Mouse (Mus musculus) liver, adult (tissue): Measurements from ENCODE around the gene Vps53.
A peak's percentile ranks its signal among the peaks of the same experiment; 100 is the strongest.

Experiments
- GATA4 ChIP-seq: IDR thresholded peaks from 2 replicates; pipeline ENCODE4 v1.6.1; 2014; ENCODE audit warnings: mild to moderate bottlenecking, low read length; ENCODE audit not compliant: insufficient replicate concordance

The Vps53 gene

DNA sequence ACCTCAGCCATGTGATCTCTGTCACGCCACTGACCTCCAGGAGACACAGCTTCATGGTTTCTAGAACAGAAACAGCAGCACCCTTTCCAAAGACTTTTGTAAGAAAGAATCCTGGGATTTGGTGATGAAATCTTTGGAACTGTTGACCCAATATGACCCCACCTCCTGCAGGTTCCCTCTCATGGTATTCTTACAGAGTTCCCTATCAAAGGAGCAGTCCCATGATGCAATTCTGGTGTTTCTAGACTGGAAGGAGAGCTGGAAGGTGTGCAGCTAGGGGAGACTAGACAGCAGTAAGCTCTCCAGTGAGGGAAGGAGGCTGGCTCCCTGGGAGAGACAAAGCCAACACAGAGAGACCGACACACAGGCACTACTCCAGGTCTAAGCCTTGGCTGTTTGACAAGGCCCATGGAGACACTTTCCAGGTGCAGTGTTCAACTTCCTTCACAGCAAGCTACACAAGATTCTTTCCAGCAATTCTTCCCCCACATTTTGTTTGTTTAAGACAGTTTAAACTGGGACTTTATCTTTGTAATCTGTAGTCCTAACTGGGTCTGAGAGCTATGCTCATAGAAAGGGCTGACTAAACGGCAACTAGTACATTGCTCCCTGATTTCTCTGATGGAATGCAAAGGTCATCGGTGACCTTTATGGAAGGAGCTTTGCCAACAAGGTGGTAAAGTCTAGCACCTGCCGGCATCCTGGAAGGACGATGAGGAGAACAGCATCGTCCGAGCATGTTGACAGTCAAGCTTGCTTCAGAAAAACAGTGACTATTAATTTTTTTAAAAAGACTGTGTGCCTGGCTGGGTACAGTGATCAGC lies 33.0 kb downstream of the Vps53 start:
- TF ChIP-seq GATA4, result no peak

DNA sequence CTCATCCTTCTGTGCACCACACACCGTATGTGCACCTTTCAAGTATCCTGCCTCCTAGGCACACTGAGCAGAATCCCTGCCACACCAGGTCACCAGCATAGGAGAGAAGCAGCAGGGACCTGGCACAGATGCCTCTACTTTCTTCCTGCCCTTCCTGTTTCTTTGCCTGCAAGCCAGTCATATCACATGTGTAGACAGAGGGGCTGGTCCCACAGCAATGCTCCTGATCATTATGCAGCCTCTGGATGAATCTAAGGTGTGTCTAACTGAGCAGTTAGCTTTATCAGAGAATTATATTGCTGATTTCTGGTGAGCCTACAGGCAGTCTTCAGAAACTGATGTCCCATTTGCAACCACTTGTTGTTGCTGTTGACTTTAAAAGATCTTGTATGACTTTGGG lies 34.3 kb downstream of the Vps53 start:
- no peak for TF ChIP-seq GATA4

DNA sequence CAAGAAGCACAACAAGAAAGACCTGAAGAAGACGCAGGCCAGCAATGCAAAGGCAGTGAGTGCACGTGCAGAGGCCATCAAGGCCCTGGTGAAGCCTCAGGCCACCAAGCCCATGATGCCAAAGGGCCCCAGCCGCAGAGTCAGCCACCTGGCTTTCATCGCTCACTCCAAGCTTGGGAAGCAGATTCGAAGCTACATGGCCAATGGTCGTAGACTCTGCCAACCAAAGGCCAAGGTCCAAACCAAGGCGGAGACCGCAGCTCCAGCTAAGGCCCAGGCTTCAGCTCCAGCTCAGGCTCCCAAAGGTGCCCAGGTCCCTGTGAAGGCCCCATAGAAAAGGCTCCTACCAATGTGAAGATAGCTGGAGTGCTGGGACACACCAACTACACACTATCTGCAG lies 35.1 kb downstream of the Vps53 start:
- no peak for TF ChIP-seq GATA4

DNA sequence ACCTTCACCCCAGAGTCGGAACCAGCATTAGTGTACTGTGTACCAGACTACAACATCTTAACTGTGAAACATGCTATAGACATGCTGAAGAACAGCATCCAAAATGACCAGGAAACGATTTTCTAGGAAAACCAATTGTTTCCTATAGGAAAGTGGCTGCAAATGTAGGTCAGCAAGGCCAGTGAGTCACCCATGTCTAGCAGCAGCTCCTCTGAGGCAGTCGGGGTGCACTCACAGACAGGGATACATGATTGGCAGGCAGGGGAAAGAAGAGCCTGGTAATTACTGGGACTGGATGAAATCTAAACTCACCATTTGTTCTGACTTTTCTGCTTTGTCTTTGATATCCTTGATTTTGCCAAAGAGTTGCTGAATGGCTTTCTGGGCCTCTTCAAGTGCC lies 41.5 kb downstream of the Vps53 start:
- TF ChIP-seq GATA4, result no peak

DNA sequence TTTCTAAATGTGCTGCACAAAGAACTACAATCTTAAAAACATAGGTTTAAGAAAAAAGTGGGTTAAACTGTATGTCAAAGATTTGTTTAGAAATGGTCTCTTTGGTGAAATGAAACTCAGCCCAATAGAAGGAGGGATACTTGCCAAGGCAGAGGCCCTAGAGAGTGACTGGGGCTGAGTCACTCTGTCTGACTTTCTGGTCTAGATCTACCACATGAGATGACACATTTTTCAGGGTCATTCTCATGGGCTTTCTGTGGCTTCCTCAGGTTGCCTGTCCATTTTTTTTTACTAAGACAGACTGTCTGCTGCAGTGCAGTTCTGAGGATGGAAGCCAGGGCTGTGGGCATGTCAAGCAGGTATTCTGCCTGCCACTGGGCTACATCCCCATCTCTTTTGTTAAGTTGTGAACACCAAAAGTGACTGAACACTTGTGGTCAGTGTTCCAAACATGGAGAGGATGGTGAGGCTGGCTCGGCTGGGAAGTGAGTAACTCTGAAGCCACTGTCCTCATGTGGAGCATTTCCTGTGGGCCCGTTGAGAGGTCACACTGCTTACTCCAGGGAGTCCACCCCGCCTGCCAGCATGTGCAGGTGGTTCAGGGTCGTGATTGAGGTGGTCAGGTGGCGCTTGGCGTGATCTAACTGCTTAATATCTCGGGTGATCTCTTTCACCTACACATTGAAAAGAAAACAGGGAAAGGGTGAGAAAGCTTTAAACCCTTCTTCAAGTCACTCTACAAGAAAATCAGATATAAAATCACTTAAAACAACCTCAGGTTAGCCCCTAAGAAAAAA lies 43.6 kb downstream of the Vps53 start:
- no peak for TF ChIP-seq GATA4

DNA sequence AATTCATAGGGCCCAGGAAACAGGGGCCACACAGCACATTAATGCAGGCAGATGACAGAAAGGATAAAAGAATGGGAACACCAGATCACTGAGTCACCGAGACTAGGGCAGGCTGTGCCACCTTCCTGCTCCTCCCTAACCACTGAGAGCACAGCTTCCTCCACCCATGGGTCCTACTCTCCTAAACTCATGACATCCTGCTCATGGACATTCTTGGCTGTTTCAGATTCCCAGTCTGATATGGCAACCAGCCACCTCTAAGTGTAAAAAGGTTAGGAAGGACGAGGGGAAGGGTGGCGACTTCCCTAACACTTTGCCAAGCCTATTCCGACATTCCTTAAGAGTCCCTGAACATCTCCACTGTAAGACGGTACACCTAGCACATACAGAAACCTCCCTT lies 48.6 kb downstream of the Vps53 start:
- TF ChIP-seq GATA4, result peak; percentile 56; the same call in 1 of the 2 replicates

DNA sequence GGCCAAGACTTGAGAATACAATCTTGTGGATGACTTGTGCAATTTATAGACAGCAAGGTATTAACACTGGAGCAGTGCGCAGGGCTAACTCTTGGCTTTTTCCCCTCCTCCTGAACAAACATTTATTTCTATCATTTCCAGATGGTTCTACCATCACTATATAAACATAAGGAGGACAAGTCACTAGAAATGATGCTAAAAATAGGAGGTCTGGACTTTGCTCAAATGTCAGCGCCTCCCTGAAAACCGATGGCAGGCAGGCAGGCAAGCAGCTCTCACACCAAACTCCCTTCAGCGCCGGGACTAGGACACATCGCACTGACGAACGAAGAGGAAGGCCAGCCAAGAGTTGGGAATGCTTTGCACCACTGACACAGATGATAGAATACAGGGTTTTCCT lies 54.1 kb downstream of the Vps53 start:
- no peak for TF ChIP-seq GATA4

DNA sequence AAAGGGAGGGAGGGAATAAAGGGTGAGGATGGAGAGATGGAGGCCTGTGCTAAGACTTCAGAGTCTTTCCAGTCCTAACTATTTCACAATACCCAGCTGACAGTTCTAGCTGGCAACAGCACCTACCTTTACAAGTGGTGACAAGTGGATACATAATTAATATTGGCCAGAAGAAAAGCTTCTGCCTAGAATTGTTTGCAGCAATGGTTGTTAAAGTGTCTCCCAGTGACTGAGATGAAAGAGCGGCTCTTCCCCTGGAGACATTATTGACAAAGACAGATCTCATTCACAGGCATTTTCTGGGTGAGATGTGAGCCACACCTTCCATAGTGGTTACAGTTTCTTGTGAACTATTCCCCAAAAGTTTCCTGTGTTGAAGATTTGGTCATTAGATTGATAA lies 55.9 kb downstream of the Vps53 start:
- no peak for TF ChIP-seq GATA4

DNA sequence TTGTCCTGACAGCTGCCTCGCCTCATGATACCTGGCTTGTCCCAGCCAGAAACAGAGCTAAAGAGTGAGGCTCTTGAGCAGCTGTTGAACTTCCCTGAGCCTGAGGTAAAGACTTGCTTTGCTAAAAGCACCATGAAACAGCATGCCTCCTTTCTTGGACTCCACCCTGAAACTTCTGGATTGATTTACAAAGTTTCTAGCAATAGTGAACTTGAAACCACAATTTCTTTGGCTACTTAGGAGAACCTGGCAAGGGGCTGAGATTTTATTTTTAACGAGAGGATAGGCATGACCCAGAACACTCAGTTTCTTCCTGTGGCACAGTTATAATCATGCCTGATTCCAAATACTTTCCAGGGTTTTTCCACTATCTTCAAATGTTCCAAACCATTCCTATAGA lies 56.9 kb downstream of the Vps53 start:
- TF ChIP-seq GATA4, result no peak

DNA sequence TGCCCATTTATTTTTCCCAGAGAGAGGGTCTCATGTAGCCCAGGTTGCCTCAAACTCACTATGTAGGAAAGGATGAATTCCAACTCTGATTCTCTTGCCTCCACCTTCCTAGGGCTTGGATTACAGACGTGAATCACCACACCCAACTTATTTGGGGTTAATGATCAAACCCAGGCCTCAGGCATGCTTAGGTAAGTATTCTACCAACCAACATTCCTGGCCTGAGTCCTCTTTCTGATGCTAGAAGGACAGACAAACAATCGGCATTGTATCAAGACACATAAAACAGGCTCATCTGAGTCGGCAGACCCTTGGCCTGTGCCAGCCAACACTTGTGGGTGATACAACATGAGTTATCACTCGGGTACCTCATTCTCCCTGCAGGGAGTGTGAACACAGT lies 58.4 kb downstream of the Vps53 start:
- TF ChIP-seq GATA4, result no peak

DNA sequence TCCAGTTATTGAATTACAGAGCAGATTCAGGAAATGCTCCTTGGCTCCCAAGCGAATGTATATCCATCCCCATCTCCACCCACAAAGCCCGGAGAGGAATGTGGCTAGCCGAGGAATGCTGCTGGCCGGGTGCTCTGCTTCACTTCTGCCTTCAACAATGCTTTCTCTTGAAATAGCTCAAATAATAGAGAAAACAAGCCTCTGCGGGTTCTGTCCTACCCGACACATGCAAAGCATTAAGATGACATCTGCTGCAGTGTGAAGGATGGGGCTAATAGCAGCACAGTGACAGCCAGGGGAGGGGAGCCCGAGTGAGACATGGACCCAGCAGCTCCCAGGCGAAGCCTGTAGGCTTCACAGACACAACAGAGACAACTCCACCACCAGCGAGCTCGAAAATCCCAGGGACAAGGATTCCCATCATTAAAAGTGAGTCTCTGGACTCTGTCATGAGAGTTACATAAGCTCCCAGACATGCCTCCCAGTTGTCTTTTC lies 59.0 kb downstream of the Vps53 start:
- no peak for TF ChIP-seq GATA4

DNA sequence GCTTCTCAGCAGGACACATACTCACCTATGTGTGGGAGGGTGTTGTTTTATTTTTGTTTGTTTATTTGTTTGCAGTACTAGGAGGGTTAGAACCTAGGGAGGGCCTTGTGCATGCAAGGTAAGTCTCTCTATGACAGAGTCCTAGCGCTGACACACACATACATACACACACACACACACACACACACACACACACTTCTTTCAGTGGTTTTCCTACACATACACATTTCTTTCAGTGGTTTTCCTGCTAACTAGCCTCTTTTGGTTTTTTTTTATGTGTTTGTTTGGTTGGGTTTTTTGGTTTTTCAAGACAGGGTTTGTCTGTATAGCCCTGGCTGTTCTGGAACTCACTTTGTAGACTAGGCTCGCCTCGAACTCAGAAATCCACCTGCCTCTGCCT lies 69.0 kb downstream of the Vps53 start:
- TF ChIP-seq GATA4, result no peak

DNA sequence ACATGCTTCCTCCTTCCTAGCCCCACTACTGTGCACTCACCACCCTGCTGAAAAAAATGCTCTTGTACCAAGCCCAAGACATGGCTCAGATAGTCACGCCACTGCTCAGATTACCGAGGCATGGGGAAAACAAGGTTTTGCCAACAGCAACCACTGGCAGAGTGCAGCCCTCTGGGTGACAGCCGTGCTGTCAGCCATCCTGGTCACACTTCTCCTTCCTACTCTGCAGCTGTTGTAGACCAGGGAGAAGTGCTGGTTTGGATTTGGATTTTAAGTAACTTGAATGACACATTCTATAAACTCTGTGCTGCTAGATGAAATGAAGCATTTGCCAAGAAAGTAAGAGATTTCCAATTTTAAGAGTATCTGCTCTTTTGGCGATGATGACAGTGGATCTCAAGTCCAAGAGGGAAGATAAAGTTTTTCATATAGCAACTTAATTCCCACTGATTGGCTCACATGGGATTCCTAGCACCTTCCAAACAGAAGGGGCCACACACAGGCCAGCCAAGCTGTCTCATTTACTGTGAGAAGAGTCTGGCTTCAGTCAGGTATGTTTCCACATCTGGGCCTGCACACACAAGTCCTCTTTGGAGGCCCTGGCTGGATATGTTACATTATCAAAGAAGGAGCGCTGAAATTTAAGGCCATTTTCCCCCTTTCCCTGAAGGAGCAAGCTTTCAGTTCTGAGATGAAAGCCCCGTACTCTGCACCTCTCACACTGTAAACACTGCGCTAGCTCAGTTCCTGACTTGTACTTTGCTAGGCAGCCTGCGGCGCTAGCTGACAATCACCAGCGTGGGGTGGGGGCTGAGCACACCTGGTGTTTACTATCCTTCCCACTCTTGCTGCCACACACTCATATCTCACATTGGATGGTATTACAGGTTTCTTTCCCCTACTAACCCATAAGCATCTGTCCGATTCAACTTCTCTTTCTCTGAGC lies 72.6 kb downstream of the Vps53 start:
- no peak for TF ChIP-seq GATA4

DNA sequence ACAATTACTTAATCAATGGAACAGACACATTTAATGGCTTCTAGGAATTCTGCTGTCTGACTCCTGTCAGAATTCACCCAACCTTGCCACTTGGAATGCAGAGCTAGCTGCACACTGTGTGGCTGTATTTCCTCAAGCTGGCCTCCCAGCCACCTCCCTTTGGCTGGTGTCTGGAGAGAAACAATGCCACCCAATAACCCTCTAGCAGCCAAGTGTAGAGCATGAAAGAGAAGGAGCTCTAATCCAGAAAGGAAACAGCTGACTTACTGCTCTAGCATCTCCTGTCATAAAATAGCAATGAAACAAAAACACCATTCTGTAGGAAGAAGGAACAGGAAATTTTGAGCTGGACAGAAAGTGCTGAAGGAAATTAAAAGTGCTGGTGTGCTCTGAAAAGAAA lies 78.3 kb downstream of the Vps53 start:
- TF ChIP-seq GATA4, result no peak
